Mouse (Mus musculus) liver, adult 10 weeks (tissue): ENCODE data around the gene Pgm1. TPM values are rescaled to one million over a fixed set of nuclear protein-coding genes. Genes with fewer than 3 reads are reported as not detected.

Source experiments
- polyA plus RNA-seq: library from polyadenylated mRNA; stranded (reverse); fragments of 350-450 nt; fragmentation: Illumina TruSeq; extraction: RNeasy Lipid Tissue Mini Kit (QIAGEN cat#74804); gene quantifications from one replicate; pipeline ENCODE4 v1.2.3, GENCODE M21; 2014; ENCODE audit warnings: low read depth, low replicate concordance

Gene Pgm1
- 107 TPM for polyA plus RNA-seq

GRCm38 (mm10) chr4:99929149-99929612 is at the start of gene Pgm1:
Gene Pgm1, plus strand, starts transcription at chr4:99929414.

GRCm38 (mm10) chr4:99929613-99930517 is 651 bp downstream of the Pgm1 start, which contains the start of gene Itgb3bp:
Gene Itgb3bp, minus strand, starts transcription at chr4:99929813.

Other genes starting within 250 kb of the Pgm1 start
- gene Alg6, start 213.8 kb upstream of the Pgm1 start, polyA plus RNA-seq, result 15.7 TPM
- gene Efcab7, start 100.2 kb upstream of the Pgm1 start, polyA plus RNA-seq, result 2.7 TPM
- 11.8 TPM for gene Itgb3bp, start 399 bp downstream of the Pgm1 start, polyA plus RNA-seq
- gene Ror1, start 166.4 kb downstream of the Pgm1 start, polyA plus RNA-seq, result 2.7 TPM